Mouse (Mus musculus) layer of hippocampus, adult 11-12 months (tissue): ENCODE data around the gene Ldoc1.

ENCODE experiments used
- DNase-seq: peaks from one replicate; pipeline ENCODE4 v3.0.0; 2022; ENCODE audit warnings: low spot score

Gene Ldoc1

DNA sequence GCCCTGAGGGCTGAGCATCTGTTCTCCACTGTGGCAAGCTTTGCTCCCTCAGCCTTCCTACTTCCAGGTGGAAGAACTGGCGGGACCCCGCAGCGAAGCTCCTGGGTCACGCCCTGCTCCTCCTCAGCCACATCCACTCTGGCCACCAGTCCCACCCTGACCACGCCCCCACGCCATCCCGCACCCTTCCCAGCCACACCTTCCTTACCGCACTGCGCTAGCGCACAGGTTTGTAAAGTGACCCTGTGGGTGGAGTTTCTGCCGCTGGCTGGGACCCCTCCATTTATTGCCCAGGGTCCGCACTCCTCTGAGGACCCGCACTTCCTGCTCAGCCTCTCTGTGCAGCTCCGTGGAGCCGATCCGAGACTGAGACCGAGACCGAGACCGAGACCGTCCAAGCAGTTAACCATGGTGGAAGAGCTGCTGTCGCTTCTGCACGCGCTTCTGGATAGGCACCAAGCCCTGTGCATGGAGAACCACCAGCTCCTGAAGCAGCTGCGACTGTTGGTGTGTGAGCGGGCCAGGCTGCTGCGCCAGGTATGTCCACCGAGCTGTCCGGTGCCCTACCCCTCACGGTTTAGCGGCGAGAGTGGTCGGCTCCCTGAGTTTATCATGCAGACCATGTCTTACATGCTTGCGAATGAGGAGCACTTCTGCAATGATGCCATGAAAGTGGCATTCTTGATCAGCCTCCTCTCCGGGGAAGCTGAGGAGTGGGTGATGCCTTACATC lies at the start of gene Ldoc1:
Ldoc1 (plus strand) TSS at position 196 of the 732 bp plus-strand sequence.
- DNase-seq: no peak

DNA sequence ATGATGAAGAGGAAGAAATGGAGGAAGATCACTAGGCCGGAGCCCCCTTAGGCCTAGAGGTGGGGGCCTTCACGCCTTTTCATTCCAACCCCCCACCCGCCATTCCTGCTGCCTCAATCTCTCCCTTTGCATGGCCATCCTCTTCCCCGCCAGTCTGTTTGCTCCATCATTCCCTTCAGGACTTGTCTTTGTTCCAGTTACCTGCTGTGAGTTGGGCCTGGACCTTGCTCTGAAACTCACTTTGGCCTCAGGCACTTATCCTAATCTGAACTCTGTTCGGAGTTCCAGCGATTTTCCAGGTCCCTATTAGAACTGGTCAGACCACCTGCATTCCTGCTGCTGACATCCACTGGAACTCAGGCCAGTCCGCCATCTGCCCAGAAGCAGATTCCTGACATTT lies 834 bp downstream of the Ldoc1 start:
- DNase-seq: no peak

DNA sequence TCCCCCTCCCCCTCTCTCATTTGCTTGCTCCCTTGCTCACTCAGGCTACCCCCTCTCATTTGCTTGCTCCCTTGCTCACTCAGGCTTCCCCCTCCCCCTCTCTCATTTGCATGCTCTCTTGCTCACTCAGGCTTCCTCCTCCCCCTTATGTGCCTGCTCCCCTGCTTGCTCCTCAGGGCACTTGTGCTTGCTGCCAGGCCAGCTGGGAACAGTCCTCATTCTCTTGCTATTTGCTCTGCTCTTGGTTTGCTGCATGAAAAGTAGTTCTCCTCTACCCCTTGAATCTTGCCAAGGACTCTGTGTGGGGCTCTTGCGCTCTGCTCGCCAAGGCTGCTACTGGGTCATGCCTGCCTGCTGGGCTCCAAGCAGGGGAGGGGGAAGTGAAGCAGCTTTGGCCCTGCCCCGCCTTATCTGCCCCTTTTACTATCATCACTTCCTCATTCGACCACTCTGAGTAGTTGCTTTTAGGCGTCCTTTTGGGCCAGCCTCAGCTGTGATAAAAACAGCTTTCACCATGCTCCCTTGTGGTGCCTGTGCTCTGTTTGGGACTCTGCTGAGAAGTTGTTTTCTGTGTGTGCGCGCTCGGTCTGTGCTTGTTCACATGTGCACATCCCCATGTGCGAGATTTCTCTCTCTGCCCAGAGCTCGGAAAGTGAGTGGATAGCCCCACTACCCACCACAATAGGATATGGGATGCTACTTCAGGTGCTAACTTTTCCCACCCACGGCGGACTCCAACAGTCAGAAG lies 13.2 kb downstream of the Ldoc1 start:
- DNase-seq: peak; percentile 13

DNA sequence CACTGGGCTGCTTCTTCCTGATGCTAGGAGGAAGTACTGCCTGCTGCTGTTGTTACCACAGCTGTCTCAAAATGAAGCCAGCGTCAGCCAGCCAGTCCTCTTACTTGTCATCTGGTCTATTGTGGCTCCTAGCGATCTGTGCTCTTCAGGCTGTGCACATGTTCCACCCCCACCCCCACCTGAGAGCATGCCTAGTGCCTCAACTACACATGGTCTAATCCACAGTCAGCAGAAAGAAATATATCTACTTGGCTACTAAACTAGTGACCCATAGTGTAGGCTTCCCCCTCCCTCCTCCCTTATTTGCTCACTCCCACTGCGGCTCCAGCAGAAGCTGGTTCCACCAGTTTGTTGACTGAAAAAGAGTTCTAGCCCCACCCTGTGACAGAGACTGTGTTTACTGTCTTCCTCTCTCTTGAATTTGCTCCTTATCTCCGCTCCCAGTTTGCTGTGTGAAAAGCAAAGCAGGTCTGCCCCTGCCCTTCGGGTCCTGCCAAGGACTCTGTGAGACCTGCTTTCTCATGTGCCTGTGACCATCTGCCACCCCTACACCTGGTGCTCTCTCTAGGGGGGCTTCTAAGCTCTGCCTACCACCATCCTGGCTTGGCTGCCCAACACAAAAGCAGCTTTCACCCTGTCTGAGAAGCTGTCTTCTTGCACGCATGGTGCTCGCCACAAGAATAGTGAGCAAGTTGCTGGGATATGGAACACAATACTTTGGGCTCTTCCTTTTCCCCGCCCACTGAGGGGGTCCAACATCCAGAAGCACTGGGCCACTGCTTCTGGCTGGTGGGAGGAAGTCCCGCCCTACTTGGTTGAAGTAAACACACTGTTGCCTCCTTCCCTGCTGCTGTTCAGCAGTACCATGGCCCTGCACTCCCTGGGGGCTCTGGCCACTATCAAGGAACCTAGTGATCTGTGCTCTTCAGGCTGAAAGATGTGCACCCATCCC lies 14.0 kb downstream of the Ldoc1 start:
- no peak for DNase-seq

DNA sequence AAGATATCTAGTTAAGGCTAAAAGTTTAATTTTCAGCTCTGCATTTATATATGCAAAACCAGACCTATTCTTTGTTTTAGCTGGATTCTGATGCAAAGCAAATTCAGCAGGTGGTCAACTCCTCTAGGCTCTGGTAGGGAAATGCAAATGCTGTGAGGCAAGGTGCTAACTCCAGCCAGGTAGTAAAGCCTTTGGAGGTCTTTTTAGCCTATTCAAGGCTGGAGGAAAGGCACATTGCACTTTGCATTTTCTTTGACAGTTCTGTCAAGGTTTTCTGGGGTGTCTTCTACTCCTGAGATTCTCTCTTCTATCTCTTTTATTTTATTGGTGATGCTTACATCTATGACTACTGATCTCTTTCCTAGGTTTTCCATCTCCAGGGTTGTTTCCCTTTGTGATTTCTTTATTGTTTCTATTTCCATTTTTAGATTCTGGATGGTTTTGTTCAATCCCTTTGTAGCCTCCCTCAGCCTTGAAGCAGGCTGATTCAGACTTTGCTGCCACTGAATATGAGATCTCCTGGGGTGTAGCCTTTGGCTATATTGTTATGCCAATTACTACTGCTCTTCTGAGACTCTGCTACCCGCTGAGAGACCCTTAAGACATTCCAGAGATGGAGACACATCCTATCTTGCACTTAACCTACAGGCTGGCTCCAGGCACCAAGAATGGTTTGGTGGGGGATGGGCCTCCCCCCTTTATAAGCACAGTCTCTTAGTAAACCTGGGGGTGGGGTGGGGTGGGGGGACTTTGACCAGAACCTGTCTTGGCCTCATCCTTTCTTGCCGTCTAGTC lies 18.4 kb downstream of the Ldoc1 start:
- no peak for DNase-seq
